Mouse (Mus musculus): ENCODE data around the gene Chrm4. TPM values are rescaled to one million over a fixed set of nuclear protein-coding genes. Genes with fewer than 3 reads are reported as not detected.

The Chrm4 gene
- polyA plus RNA-seq, 1 experiment = 0.11 TPM

GRCm38 (mm10) chr2:91922586-91923414 lies 4.2 kb upstream of the Chrm4 start:
- DNase-seq (ENCODE audit: low spot score) = no peak

- no peak for DNase-seq (ENCODE audit: low spot score)
Observed at GRCm38 (mm10) chr2:91923415-91924337, 3.4 kb upstream of the Chrm4 start.

- DNase-seq (ENCODE audit: low spot score) = no peak
Observed at GRCm38 (mm10) chr2:91924726-91925125, 2.3 kb upstream of the Chrm4 start.

- no peak for DNase-seq (ENCODE audit: low spot score)
Observed at GRCm38 (mm10) chr2:91925442-91925841, 1.6 kb upstream of the Chrm4 start.

GRCm38 (mm10) chr2:91927826-91928533 lies 931 bp downstream of the Chrm4 start:
- DNase-seq (ENCODE audit: low spot score) = no peak

- no peak for DNase-seq (ENCODE audit: low spot score)
Observed at GRCm38 (mm10) chr2:91928534-91929350, 1.7 kb downstream of the Chrm4 start.

- no peak for DNase-seq (ENCODE audit: low spot score)
Observed at GRCm38 (mm10) chr2:91929455-91929854, 2.4 kb downstream of the Chrm4 start.

GRCm38 (mm10) chr2:91929936-91930335 lies 2.9 kb downstream of the Chrm4 start:
- DNase-seq (ENCODE audit: low spot score) = no peak

- DNase-seq (ENCODE audit: low spot score) = no peak
Observed at GRCm38 (mm10) chr2:91930761-91931291, 3.8 kb downstream of the Chrm4 start.

GRCm38 (mm10) chr2:91931328-91932159 lies 4.5 kb downstream of the Chrm4 start:
- DNase-seq (ENCODE audit: low spot score) = no peak

GRCm38 (mm10) chr2:91932160-91932711 lies 5.2 kb downstream of the Chrm4 start, which contains the start of gene Mdk:
Gene Mdk (minus strand): TSS chr2:91932297.
- DNase-seq (ENCODE audit: low spot score) = no peak

- DNase-seq (ENCODE audit: low spot score) = no peak
Observed at GRCm38 (mm10) chr2:91932737-91933350, 5.8 kb downstream of the Chrm4 start.

GRCm38 (mm10) chr2:91933471-91933870 lies 6.4 kb downstream of the Chrm4 start:
- DNase-seq (ENCODE audit: low spot score) = no peak

- no peak for DNase-seq (ENCODE audit: low spot score)
Observed at GRCm38 (mm10) chr2:91934016-91934415, 7.0 kb downstream of the Chrm4 start.

- no peak for DNase-seq (ENCODE audit: low spot score)
Observed at GRCm38 (mm10) chr2:91934826-91935525, 7.9 kb downstream of the Chrm4 start.

- no peak for DNase-seq (ENCODE audit: low spot score)
Observed at GRCm38 (mm10) chr2:91936154-91936553, 9.1 kb downstream of the Chrm4 start.

- DNase-seq (ENCODE audit: low spot score) = no peak
Observed at GRCm38 (mm10) chr2:91939303-91939935, 12.4 kb downstream of the Chrm4 start.

- DNase-seq (ENCODE audit: low spot score) = no peak
Observed at GRCm38 (mm10) chr2:91942356-91942755, 15.3 kb downstream of the Chrm4 start.
